Mouse (Mus musculus) heart, adult 2 months (tissue): ENCODE data around the gene Ctsz. TPM values are rescaled to one million over a fixed set of nuclear protein-coding genes. Genes with fewer than 3 reads are reported as not detected.

Experiments
- DNase-seq, 2 experiments: peaks; one replicate each; pipeline ENCODE4 v3.0.0; 2021
- H3K27ac ChIP-seq: fragments of 200-600 bp; 2 replicates; pipeline ENCODE4 v1.8.1; 2022
- H3K27me3 ChIP-seq: fragments of 200-500 bp; 2 replicates; pipeline ENCODE4 v1.6.1; 2012; ENCODE audit warnings: mild to moderate bottlenecking, low read length, inconsistent platforms, mixed read lengths; ENCODE audit not compliant: control insufficient read depth, insufficient read depth
- H3K36me3 ChIP-seq: fragments of 200-500 bp; 2 replicates; pipeline ENCODE4 v1.6.1; 2012; ENCODE audit warnings: low read length, inconsistent platforms; ENCODE audit not compliant: control insufficient read depth, insufficient read depth
- H3K4me1 ChIP-seq: fragments of 200-500 bp; 2 replicates; pipeline ENCODE4 v1.6.1; 2011; ENCODE audit warnings: low read length; ENCODE audit not compliant: control insufficient read depth, insufficient read depth
- H3K4me3 ChIP-seq: fragments of 200-600 bp; 2 replicates; pipeline ENCODE4 v1.8.1; 2022
- H3K79me2 ChIP-seq: fragments of 200-500 bp; replicated peaks from 2 replicates; pipeline ENCODE4 v1.6.1; 2012; ENCODE audit warnings: mild to moderate bottlenecking, inconsistent platforms, low read length, moderate library complexity, mixed read lengths; ENCODE audit not compliant: control insufficient read depth, insufficient read depth
- H3K9ac ChIP-seq: fragments of 200-500 bp; 2 replicates; pipeline ENCODE4 v1.6.1; 2012; ENCODE audit warnings: low read depth, mild to moderate bottlenecking, control low read depth, inconsistent platforms, low read length, mixed read lengths
- CTCF ChIP-seq: fragments of 200-600 bp; IDR thresholded peaks from 2 replicates; pipeline ENCODE4 v1.8.1; 2022; ENCODE audit warnings: antibody characterized with exemption, mild to moderate bottlenecking, moderate library complexity
- EP300 ChIP-seq: fragments of 200-500 bp; IDR thresholded peaks from 2 replicates; pipeline ENCODE4 v1.6.1; 2011; ENCODE audit warnings: low read depth, low read length, control low read depth; ENCODE audit not compliant: insufficient read depth
- POLR2A ChIP-seq: fragments of 200-500 bp; IDR thresholded peaks from 2 replicates; pipeline ENCODE4 v1.6.1; 2011; ENCODE audit warnings: mild to moderate bottlenecking, low read depth, low read length, control low read depth; ENCODE audit not compliant: insufficient read depth
- WGBS: fragments of 180-500 bp; shearing (Covaris S2); methylation state at CpG from one replicate; pipeline ENCODE4 v1.1.7; 2018; 5-methylcytosine and 5-hydroxymethylcytosine counted together
- intact Hi-C: fragments of 180-260 bp; cut with DNase I; formaldehyde crosslinking; loops from one replicate; pipeline ENCODE4 v1.15.1; 2025
- polyA plus RNA-seq: library from polyadenylated mRNA; depleted of rRNA; stranded (reverse); fragments of >200 nt; gene quantifications from 2 replicates; pipeline ENCODE4 v1.2.3, GENCODE M21; 2012
- total RNA-seq, 2 experiments: library from RNA; stranded (reverse); gene quantifications; 2 replicates each; pipeline ENCODE4 v1.2.3; 2021

Gene Ctsz
- total and polyA plus RNA-seq, 3 experiments = 31.1 to 49.5 (median 34.4) TPM

DNA sequence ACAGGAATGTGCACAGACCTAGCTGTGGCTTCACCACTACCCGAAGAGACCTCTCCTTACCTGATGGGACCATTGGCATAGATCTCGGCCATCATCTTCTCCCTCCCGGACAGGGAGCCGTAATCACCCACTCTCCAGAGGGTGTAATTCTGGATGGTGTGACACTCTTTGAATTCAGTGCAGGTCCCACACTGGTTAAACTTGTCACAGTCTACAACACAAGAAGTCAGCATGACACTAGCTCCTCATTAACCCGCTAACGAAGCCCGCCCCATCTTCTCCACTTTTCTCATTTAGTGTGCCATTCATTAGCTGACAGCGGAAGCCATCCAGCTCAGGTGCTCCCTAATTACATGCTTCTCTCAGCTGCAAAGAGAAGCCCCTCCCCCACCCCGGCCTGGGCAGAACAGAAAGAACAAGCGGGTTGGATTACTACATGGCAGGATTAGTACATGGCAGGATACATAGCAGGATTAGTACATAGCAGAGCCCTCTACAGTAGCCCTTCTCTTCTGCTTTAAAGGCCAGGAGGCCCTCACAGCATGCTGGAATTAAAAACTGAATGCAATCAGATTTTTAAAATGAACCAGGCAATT lies 9.7 kb downstream of the Ctsz start:
- intact Hi-C loops = no loop called here
- H3K27ac ChIP-seq = no peak overlapping the region
- no peak for TF ChIP-seq POLR2A
- TF ChIP-seq EP300 = no peak
- TF ChIP-seq CTCF = no peak
- no peak overlapping the region for H3K4me3 ChIP-seq
- no peaks in the 10 kb centered on the region for H3K27me3 ChIP-seq
- H3K9ac ChIP-seq = no peak overlapping the region
- H3K36me3 ChIP-seq = no peaks in the 10 kb centered on the region
- no peak for DNase-seq
- WGBS = 90% methylated on average over 10 of the region's 10 CpGs
- no peaks in the 10 kb centered on the region for H3K79me2 ChIP-seq
- H3K4me1 ChIP-seq = no peaks in the 10 kb centered on the region

DNA sequence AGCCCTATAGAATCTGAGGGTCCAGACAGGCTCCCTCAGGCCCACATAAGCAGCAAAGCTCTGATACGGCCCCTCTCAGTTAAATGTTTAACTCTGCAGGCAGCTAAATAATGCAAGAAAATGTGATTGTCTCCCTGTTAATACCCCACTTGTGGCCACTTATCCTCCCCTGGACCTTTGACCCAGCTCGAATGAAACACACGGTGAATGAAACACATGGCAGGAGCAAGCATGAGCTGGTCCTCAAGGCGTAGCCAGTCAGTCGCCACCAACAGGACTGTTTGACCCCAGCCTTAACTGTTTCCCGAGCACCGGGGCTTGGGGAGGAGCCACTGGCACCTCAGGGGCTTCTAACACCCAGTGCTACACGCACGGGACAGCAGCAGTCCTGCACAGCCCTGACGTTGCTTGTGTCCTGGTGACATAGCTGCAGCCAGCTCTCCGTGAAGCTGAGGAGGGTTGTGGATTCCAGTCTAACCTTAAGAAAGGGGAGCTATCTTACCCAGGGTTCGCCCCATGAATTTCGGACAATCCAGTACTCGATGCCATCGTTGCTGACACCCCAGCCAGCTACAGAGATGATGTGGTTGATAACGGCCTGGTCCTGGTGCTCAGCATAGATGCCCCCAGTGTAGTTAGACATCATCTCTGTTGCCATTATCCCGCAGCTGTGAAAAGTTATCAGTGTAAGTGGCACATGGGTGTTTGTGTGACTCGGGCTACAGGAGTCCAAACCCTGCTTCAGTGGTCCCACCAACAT lies 10.6 kb downstream of the Ctsz start:
- Histone ChIP-seq H3K27me3 (no peaks in the 10 kb centered on the region), H3K4me1 (no peaks in the 10 kb centered on the region), H3K79me2 (no peaks in the 10 kb centered on the region), H3K36me3 (no peaks in the 10 kb centered on the region), H3K9ac (no peak overlapping the region), H3K27ac (no peak overlapping the region), H3K4me3 (no peak overlapping the region)
- intact Hi-C loops = no loop called here
- no peak for TF ChIP-seq CTCF
- TF ChIP-seq POLR2A = no peak
- TF ChIP-seq EP300 = no peak
- DNase-seq = no peak
- WGBS = 84% methylated on average over 18 of the region's 18 CpGs

DNA sequence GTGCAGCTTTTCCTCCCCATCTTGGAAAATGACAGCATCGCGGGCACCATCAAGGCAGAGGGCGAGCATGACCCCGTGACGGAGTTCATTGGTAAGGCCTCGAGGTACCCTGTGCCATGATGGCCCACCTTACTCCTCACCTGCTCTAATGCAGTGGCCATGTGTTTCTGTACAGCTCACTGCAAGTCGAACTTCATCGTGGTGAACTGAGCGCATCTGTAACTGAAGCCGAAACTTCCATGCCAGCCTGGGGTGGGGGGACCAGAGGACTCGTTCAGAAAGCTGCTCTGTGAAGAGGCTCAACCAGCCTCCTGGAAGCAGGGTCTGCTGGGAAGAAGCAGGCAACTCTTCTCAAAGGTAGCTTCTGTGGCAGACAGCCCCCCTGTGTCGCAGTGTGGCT lies 12.0 kb downstream of the Ctsz start:
- Histone ChIP-seq H3K27ac (no peak overlapping the region), H3K79me2 (no peaks in the 10 kb centered on the region), H3K4me1 (no peaks in the 10 kb centered on the region), H3K36me3 (no peaks in the 10 kb centered on the region), H3K4me3 (no peak overlapping the region), H3K27me3 (no peaks in the 10 kb centered on the region), H3K9ac (no peak overlapping the region)
- WGBS = 93% methylated on average over 12 of the region's 12 CpGs
- intact Hi-C loops = no loop called here
- no peak for DNase-seq
- TF ChIP-seq EP300 (no peak), CTCF (no peak), POLR2A (no peak)

GRCm38 (mm10) chr2:174424301-174425085 lies 14.3 kb downstream of the Ctsz start:
- Histone ChIP-seq H3K9ac (no peak overlapping the region), H3K27me3 (no peaks in the 10 kb centered on the region), H3K79me2 (no peaks in the 10 kb centered on the region), H3K4me1 (no peaks in the 10 kb centered on the region), H3K36me3 (no peaks in the 10 kb centered on the region), H3K4me3 (no peak overlapping the region), H3K27ac (no peak overlapping the region)
- TF ChIP-seq EP300 = no peak
- DNase-seq = no peak
- WGBS = 89% methylated on average over 11 of the region's 11 CpGs
- intact Hi-C loops = no loop called here

- 90% methylated on average over 6 of the region's 6 CpGs for WGBS
- no peak overlapping the region for H3K9ac ChIP-seq
- DNase-seq = no peak
- H3K79me2 ChIP-seq = no peaks in the 10 kb centered on the region
- no peak overlapping the region for H3K4me3 ChIP-seq
- intact Hi-C loops = no loop called here
- no peaks in the 10 kb centered on the region for H3K27me3 ChIP-seq
- no peak overlapping the region for H3K27ac ChIP-seq
- TF ChIP-seq CTCF (no peak), EP300 (no peak), POLR2A (no peak)
- H3K36me3 ChIP-seq = no peaks in the 10 kb centered on the region
- H3K4me1 ChIP-seq = no peaks in the 10 kb centered on the region; the same call in 1 of the 2 replicates
These were observed 17.7 kb downstream of the Ctsz start for GRCm38 (mm10) chr2:174421107-174421506.
